ENCODE assay signal across 30 mouse cellular contexts in the genomic region with DNA sequence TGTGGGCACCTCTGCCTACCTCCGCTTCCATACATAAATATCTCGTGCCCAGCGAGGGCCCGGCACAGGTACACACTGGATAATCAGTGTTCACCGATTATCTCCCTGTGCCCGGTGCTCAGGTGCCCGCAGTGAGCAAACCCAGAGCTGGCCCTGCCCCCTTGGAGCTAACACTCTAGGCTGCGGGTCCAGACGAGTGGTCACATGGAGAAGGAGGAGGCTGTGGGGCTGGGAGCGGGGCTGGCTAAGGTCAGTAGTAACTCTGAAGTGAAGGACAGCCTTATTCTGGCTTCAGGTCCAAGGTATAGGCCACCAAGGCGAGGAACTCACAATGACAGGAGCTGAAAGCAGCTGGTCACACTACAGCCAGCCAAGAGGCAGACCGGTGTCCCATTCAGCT. TPM values are rescaled to one million over a fixed set of nuclear protein-coding genes. Genes with fewer than 3 reads are reported as not detected.
A peak's percentile ranks its signal among the peaks of the same experiment; 100 is the strongest.
DNase-seq lines count a peak whose midpoint lies in the region; ATAC-seq and TF ChIP-seq lines count a peak whose summit lies in the region.
"Had no signal": no experiment of that assay in that cellular context is flagged by ENCODE, and none has a peak within 500 bp of the region (broad histone marks: within the 10 kb centered on the region; RNA-seq: fewer than 3 reads in every experiment).

No protein-coding gene starts in this region.

- peaks cover 74% of the 10 kb centered on the region for H3K36me3 ChIP-seq in heart, embryonic 12.5 days
- peaks cover 12% of the 10 kb centered on the region for H3K36me3 ChIP-seq in limb, embryonic 11.5 days (ENCODE audit: control insufficient read depth, insufficient read depth, low read length)
- peaks cover 97% of the 10 kb centered on the region for H3K36me3 ChIP-seq in limb, embryonic 10.5 days
- H3K36me3 ChIP-seq in E14TG2a.4 (ENCODE audit: insufficient read depth, low read length) = peaks cover 100% of the 10 kb centered on the region
- peaks cover 51% of the 10 kb centered on the region for H3K36me3 ChIP-seq in limb, embryonic 15.5 days
- H3K36me3 ChIP-seq: heart, embryonic 15.5 days had no signal

- peak; percentile 36; the same call in 1 of the 2 replicates for ATAC-seq in heart, embryonic 12.5 days (ENCODE audit: insufficient number of reproducible peaks, low FRiP score)
- ATAC-seq in limb, embryonic 11.5 days (ENCODE audit: insufficient number of reproducible peaks, low FRiP score, low TSS enrichment, low read depth) = 0 out of 2 replicates have a peak, but pooled peaks have one; percentile 26
- 0 out of 2 replicates have a peak, but pooled peaks have one; percentile 28 for ATAC-seq in limb, embryonic 15.5 days (ENCODE audit: insufficient number of reproducible peaks, low FRiP score, low TSS enrichment, low read depth)
- ATAC-seq: forebrain, embryonic 16.5 days had no signal

- H3K27me3 ChIP-seq in heart, embryonic 12.5 days (replicated peaks) = no peaks in the 10 kb centered on the region
- H3K27me3 ChIP-seq in limb, embryonic 11.5 days (ENCODE audit: control insufficient read depth, insufficient read depth, low read length) = no peaks in the 10 kb centered on the region
- H3K27me3 ChIP-seq in limb, embryonic 10.5 days (ENCODE audit: low read depth, poor library complexity, severe bottlenecking) = no peaks in the 10 kb centered on the region
- H3K27me3 ChIP-seq in E14TG2a.4 (ENCODE audit: insufficient read depth, low read length) = no peaks in the 10 kb centered on the region
- H3K27me3 ChIP-seq in limb, embryonic 15.5 days = no peaks in the 10 kb centered on the region
- H3K27me3 ChIP-seq: embryonic facial prominence, embryonic 15.5 days; heart, embryonic 15.5 days had no signal

- H3K4me2 ChIP-seq in heart, embryonic 12.5 days = no peak overlapping the region
- H3K4me2 ChIP-seq in limb, embryonic 11.5 days (ENCODE audit: low read depth, severe bottlenecking) = no peak overlapping the region
- no peak overlapping the region for H3K4me2 ChIP-seq in limb, embryonic 15.5 days
- H3K4me2 ChIP-seq: embryonic facial prominence, embryonic 15.5 days; heart, embryonic 15.5 days; hindbrain, embryonic 14.5 days had no signal

- H3K4me3 ChIP-seq in heart, embryonic 12.5 days = no peak overlapping the region
- H3K4me3 ChIP-seq in limb, embryonic 11.5 days (ENCODE audit: low read depth, low read length) = no peak overlapping the region
- H3K4me3 ChIP-seq in limb, embryonic 10.5 days = no peak overlapping the region
- H3K4me3 ChIP-seq in E14TG2a.4 (replicated peaks; ENCODE audit: low read length) = peak overlapping the region; percentile 35; the same call in 1 of the 2 replicates
- H3K4me3 ChIP-seq in limb, embryonic 15.5 days = no peak overlapping the region
- H3K4me3 ChIP-seq: embryonic facial prominence, embryonic 15.5 days; erythroblast, embryonic 14.5 days; forebrain, embryonic 10.5 days; heart, embryonic 10.5 days; heart, embryonic 15.5 days; hindbrain, embryonic 10.5 days had no signal

- no peak overlapping the region for H3K9ac ChIP-seq in heart, embryonic 12.5 days
- H3K9ac ChIP-seq in limb, embryonic 11.5 days (ENCODE audit: low read length) = no peak overlapping the region
- H3K9ac ChIP-seq in limb, embryonic 15.5 days = no peak overlapping the region
- H3K9ac ChIP-seq: embryonic facial prominence, embryonic 15.5 days; heart, embryonic 15.5 days; hindbrain, embryonic 14.5 days had no signal

- no peak for TF ChIP-seq CTCF in E14TG2a.4 (conservative IDR thresholded peaks at IDR 0.05; ENCODE audit: low read length)

- intact Hi-C loops in heart, postnatal 36 days (cut with DNase I) = no loop called here

- H3K9me3 ChIP-seq in heart, embryonic 12.5 days (replicated peaks) = no peaks in the 10 kb centered on the region
- no peaks in the 10 kb centered on the region for H3K9me3 ChIP-seq in limb, embryonic 11.5 days (ENCODE audit: control insufficient read depth, low read length)
- no peaks in the 10 kb centered on the region for H3K9me3 ChIP-seq in limb, embryonic 10.5 days (replicated peaks)
- H3K9me3 ChIP-seq in E14TG2a.4 (ENCODE audit: low read length) = peaks cover 17% of the 10 kb centered on the region; the same call in 1 of the 2 replicates
- H3K9me3 ChIP-seq in limb, embryonic 15.5 days = no peaks in the 10 kb centered on the region
- H3K9me3 ChIP-seq: embryonic facial prominence, embryonic 15.5 days; forebrain, embryonic 10.5 days; G1E; heart, embryonic 10.5 days; heart, embryonic 15.5 days; hindbrain, embryonic 10.5 days had no signal

- no peak overlapping the region for H3K27ac ChIP-seq in heart, embryonic 12.5 days (ENCODE audit: poor library complexity, severe bottlenecking)
- no peak overlapping the region for H3K27ac ChIP-seq in limb, embryonic 11.5 days (replicated peaks; ENCODE audit: low read depth, low read length)
- H3K27ac ChIP-seq in limb, embryonic 10.5 days = no peak overlapping the region
- H3K27ac ChIP-seq in limb, embryonic 15.5 days = no peak overlapping the region
- H3K27ac ChIP-seq: embryonic facial prominence, embryonic 15.5 days; forebrain, embryonic 10.5 days; heart, embryonic 10.5 days; heart, embryonic 15.5 days; hindbrain, embryonic 10.5 days; hindbrain, embryonic 14.5 days had no signal

- 92% methylated on average over 12 of the region's 12 CpGs for WGBS in heart, embryonic 12.5 days
- WGBS in limb, embryonic 11.5 days = 97% methylated on average over 12 of the region's 12 CpGs
- WGBS in limb, embryonic 10.5 days = 93% methylated on average over 12 of the region's 12 CpGs
- WGBS in limb, embryonic 15.5 days = 93% methylated on average over 12 of the region's 12 CpGs

- H3K4me1 ChIP-seq in heart, embryonic 12.5 days (replicated peaks) = 0 out of 2 replicates have a peak, but pooled peaks cover 5% of the 10 kb centered on the region
- no peaks in the 10 kb centered on the region for H3K4me1 ChIP-seq in limb, embryonic 11.5 days (ENCODE audit: control insufficient read depth, insufficient read depth, low read length)
- H3K4me1 ChIP-seq in limb, embryonic 10.5 days = no peaks in the 10 kb centered on the region
- H3K4me1 ChIP-seq in E14TG2a.4 (replicated peaks; ENCODE audit: low read depth, low read length) = peaks cover 94% of the 10 kb centered on the region
- H3K4me1 ChIP-seq in limb, embryonic 15.5 days = no peaks in the 10 kb centered on the region
- H3K4me1 ChIP-seq: embryonic facial prominence, embryonic 15.5 days; forebrain, embryonic 10.5 days; heart, embryonic 15.5 days; hindbrain, embryonic 10.5 days had no signal

- no peak for DNase-seq in heart, postnatal 36 days
- DNase-seq in limb, embryonic 11.5 days (ENCODE audit: low spot score) = no peak
- no peak for DNase-seq in limb, embryonic 10.5 days (ENCODE audit: low spot score)
- DNase-seq in spleen, postnatal 4 days (ENCODE audit: low spot score in 2 of 2) = no peak
- DNase-seq: adrenal gland, postnatal 10 days; cerebellum, adult 11 months; cerebellum, adult 8-10 months; cerebellum, postnatal 14 days; embryo, embryonic 11 days; gastrocnemius, postnatal 10 days; heart, adult 18-20 months; heart, postnatal 14 days had no signal

RNA-seq across cellular contexts. Expression of a gene that starts 12.8 kb away (rescaled TPM):
- not detected in 2 replicates for polyA plus RNA-seq in heart, embryonic 12.5 days (2016; fragmentation: Nextera tagmentation; extraction: Ambion mirVana)
- not detected for total RNA-seq in heart, postnatal 36 days (2021)
- polyA plus RNA-seq in limb, embryonic 11.5 days (2014; fragmentation: Nextera tagmentation; extraction: Ambion mirVana) = not detected in 2 replicates
- polyA plus RNA-seq in limb, embryonic 10.5 days (2016; fragmentation: Nextera tagmentation; extraction: Ambion mirVana) = not detected in 2 replicates
- polyA plus RNA-seq in limb, embryonic 15.5 days (2015; fragmentation: Nextera tagmentation; extraction: Ambion mirVana) = not detected in 2 replicates
- total RNA-seq: adrenal gland, postnatal 10 days; adrenal gland, postnatal 4 days; common myeloid progenitor, adult 5-6 weeks; gastrocnemius, postnatal 10 days; gastrocnemius, postnatal 4 days; heart, adult 18-20 months; heart, postnatal 14 days had no signal
- polyA plus RNA-seq: brain, embryonic 14.5 days; embryonic facial prominence, embryonic 11.5 days; erythroblast, embryonic 14.5 days; forebrain, embryonic 10.5 days; forebrain, embryonic 16.5 days; frontal cortex, adult 2 months; G1E; heart, embryonic 10.5 days; heart, embryonic 15.5 days; hindbrain, embryonic 10.5 days had no signal

RNA-seq across cellular contexts. Expression of a gene that starts 20.3 kb away (rescaled TPM):
- 21.3 and 21.9 TPM in 2 replicates for polyA plus RNA-seq in heart, embryonic 12.5 days (2016; fragmentation: Nextera tagmentation; extraction: Ambion mirVana)
- under 1 TPM; 0.16 to 0.89 TPM for total RNA-seq in heart, postnatal 36 days (2021)
- polyA plus RNA-seq in limb, embryonic 11.5 days (2014; fragmentation: Nextera tagmentation; extraction: Ambion mirVana) = 32.7 and 36.0 TPM in 2 replicates
- polyA plus RNA-seq in limb, embryonic 10.5 days (2016; fragmentation: Nextera tagmentation; extraction: Ambion mirVana) = 47.5 and 55.1 TPM in 2 replicates
- polyA plus RNA-seq in limb, embryonic 15.5 days (2015; fragmentation: Nextera tagmentation; extraction: Ambion mirVana) = 18.6 and 22.5 TPM in 2 replicates

RNA-seq across cellular contexts. Expression of a gene that starts 57.7 kb away (rescaled TPM):
- polyA plus RNA-seq in heart, embryonic 12.5 days (2016; fragmentation: Nextera tagmentation; extraction: Ambion mirVana) = 41.4 and 41.7 TPM in 2 replicates
- total RNA-seq in heart, postnatal 36 days (2021) = 10 to 100 TPM; 21.0 to 22.2 TPM
- polyA plus RNA-seq in limb, embryonic 11.5 days (2014; fragmentation: Nextera tagmentation; extraction: Ambion mirVana) = 52.5 and 55.8 TPM in 2 replicates
- polyA plus RNA-seq in limb, embryonic 10.5 days (2016; fragmentation: Nextera tagmentation; extraction: Ambion mirVana) = 46.5 and 51.5 TPM in 2 replicates
- 40.8 and 46.8 TPM in 2 replicates for polyA plus RNA-seq in limb, embryonic 15.5 days (2015; fragmentation: Nextera tagmentation; extraction: Ambion mirVana)
